Mouse (Mus musculus): ENCODE measurements around the gene Senp1.

DNA sequence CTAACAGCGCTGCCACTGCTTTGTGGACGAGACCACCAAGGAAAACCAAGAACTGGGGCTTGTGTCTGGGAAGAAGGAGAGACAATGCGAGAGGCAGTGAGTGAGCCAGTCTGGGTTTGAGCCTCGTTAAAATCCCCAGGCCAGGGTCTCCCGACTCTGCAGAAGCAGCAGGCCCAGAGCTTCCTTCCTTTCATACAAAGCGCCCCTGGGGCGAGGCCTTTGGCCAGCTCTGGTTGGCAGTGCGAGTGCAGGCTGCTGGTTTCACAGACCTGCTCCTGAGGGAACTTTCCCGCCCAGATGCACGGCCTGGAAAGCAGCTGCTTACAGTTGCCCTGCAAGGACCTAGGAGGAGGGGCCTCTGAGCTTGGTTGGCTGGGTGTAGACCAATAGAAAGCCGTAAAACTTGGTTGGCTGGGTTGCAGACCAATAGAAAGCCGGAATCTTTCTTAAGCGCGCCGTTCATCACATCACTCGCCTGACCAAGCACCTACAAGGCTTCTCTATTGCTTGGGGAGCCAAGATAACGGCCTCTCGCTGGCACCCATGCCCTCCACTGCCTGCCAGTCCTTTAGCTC is 100.7 kb downstream of the Senp1 start:
- TF ChIP-seq CTCF (IDR thresholded peaks at IDR 0.05; ENCODE audit: low read depth, low read length) (no peak), POLR2A (IDR thresholded peaks at IDR 0.05; ENCODE audit: extremely low read depth, insufficient read depth, low read length) (no peak)

All from liver, adult 2 months (tissue).